Mouse (Mus musculus) thymus, adult 2 months (tissue): ENCODE measurements around the gene Gxylt1.

Source experiments
- CTCF ChIP-seq: fragments of 200-500 bp; IDR thresholded peaks from 2 replicates; pipeline ENCODE4 v1.5.1; 2012; ENCODE audit warnings: mild to moderate bottlenecking, control low read depth, low read length, moderate library complexity, borderline replicate concordance; ENCODE audit not compliant: control insufficient read depth, poor library complexity, insufficient read depth; ENCODE audit errors: extremely low read depth
- POLR2A ChIP-seq: fragments of 200-500 bp; IDR thresholded peaks from 2 replicates; pipeline ENCODE4 v1.6.1; 2012; ENCODE audit warnings: mild to moderate bottlenecking, low read length, control low read depth, moderate library complexity; ENCODE audit not compliant: control insufficient read depth, poor library complexity, insufficient read depth; ENCODE audit errors: extremely low read depth

- TF ChIP-seq CTCF (no peak), POLR2A (no peak)
These were observed 5.4 kb downstream of the Gxylt1 start for GRCm38 (mm10) chr15:93269572-93269971.
